Mouse (Mus musculus) cerebellum, adult 2 months (tissue): ENCODE results near the gene Gjb1.

Experiments
- CTCF ChIP-seq: fragments of 200-500 bp; IDR thresholded peaks from 2 replicates; pipeline ENCODE4 v1.5.1; 2011; ENCODE audit warnings: low read depth, mild to moderate bottlenecking, control low read depth, low read length, moderate library complexity, borderline replicate concordance; ENCODE audit not compliant: insufficient read depth
- POLR2A ChIP-seq: fragments of 200-500 bp; IDR thresholded peaks from 2 replicates; pipeline ENCODE4 v1.6.1; 2011; ENCODE audit warnings: low read length, control low read depth, borderline replicate concordance; ENCODE audit not compliant: insufficient read depth

DNA sequence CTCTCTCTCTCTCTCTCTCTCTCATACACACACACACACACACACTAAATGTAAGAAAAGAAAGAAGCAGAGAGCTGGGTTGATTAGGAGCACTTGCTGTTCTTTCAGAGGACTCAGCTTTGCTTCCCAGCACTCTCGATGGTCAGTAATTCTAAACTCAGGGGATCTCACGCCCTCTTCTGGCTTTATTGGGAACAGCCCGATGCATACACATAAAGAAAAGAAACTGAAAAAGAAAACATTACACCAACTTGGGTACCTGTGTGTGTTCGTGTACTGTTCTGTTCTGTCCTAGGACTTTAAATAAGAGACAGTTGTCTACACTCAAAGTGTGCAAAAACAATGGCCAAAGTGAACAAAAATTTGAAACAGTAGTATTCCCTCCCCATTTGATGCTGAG is 37.5 kb upstream of the Gjb1 start:
- TF ChIP-seq CTCF (no peak), POLR2A (no peak)
